Mouse (Mus musculus) heart, embryonic 12.5 days (tissue): Measurements from ENCODE around the gene Bub1b. TPM values are rescaled to one million over a fixed set of nuclear protein-coding genes. Genes with fewer than 3 reads are reported as not detected.

ENCODE experiments used
- ATAC-seq: fragments of 200-750 bp; cut with Nextera tagmentation; 2 replicates; pipeline ENCODE4 v1.8.0; 2017; ENCODE audit warnings: moderate TSS enrichment, moderate library complexity; ENCODE audit not compliant: insufficient number of reproducible peaks, low FRiP score
- H3K27ac ChIP-seq: fragments of 300-500 bp; sonication (generic); 2 replicates; pipeline ENCODE4 v1.5.1; 2016; ENCODE audit warnings: mild to moderate bottlenecking, moderate library complexity; ENCODE audit not compliant: poor library complexity, severe bottlenecking
- H3K27me3 ChIP-seq: fragments of 300-500 bp; sonication (generic); replicated peaks from 2 replicates; pipeline ENCODE4 v1.6.1; 2016; ENCODE audit warnings: mild to moderate bottlenecking, moderate library complexity
- H3K36me3 ChIP-seq: fragments of 300-500 bp; sonication (generic); 2 replicates; pipeline ENCODE4 v1.6.1; 2016; ENCODE audit warnings: mild to moderate bottlenecking, moderate library complexity
- H3K4me1 ChIP-seq: fragments of 300-500 bp; sonication (generic); replicated peaks from 2 replicates; pipeline ENCODE4 v1.6.1; 2016; ENCODE audit warnings: mild to moderate bottlenecking
- H3K4me2 ChIP-seq: fragments of 300-500 bp; sonication (generic); 2 replicates; pipeline ENCODE4 v1.6.1; 2016; ENCODE audit warnings: mild to moderate bottlenecking, moderate library complexity
- H3K4me3 ChIP-seq: fragments of 300-500 bp; sonication (generic); 2 replicates; pipeline ENCODE4 v1.5.1; 2016; ENCODE audit warnings: mild to moderate bottlenecking
- H3K9ac ChIP-seq: fragments of 300-500 bp; sonication (generic); 2 replicates; pipeline ENCODE4 v1.6.1; 2016; ENCODE audit warnings: mild to moderate bottlenecking, moderate library complexity
- H3K9me3 ChIP-seq: fragments of 300-500 bp; sonication (generic); replicated peaks from 2 replicates; pipeline ENCODE4 v1.6.1; 2016; ENCODE audit warnings: mild to moderate bottlenecking, moderate library complexity
- WGBS: fragments of 180-500 bp; shearing (Covaris S2); methylation state at CpG from one replicate; pipeline ENCODE4 v1.1.7; 2016; 5-methylcytosine and 5-hydroxymethylcytosine counted together
- polyA plus RNA-seq: library from polyadenylated mRNA; unstranded; fragments of >200 nt; fragmentation: Nextera tagmentation; extraction: Ambion mirVana; gene quantifications from 2 replicates; pipeline ENCODE4 v1.2.1, GENCODE M21; 2016

Bub1b gene
- polyA plus RNA-seq, 1 experiment from 2014 or later, result 86.9 TPM

- H3K4me1 ChIP-seq, result peaks cover 11% of the 10 kb centered on the region
- H3K4me3 ChIP-seq, result no peak overlapping the region
- peaks cover 32% of the 10 kb centered on the region for H3K27me3 ChIP-seq
- H3K9me3 ChIP-seq, result no peaks in the 10 kb centered on the region
- H3K9ac ChIP-seq, result no peak overlapping the region
- H3K36me3 ChIP-seq, result no peaks in the 10 kb centered on the region
- no peak overlapping the region for H3K27ac ChIP-seq
- no peak overlapping the region for H3K4me2 ChIP-seq
- ATAC-seq, result no peak
- WGBS, result 68% methylated on average over 4 of the region's 4 CpGs
Measured at GRCm38 (mm10) chr2:118685088-118685487, 87.1 kb downstream of the Bub1b start.

- 64% methylated on average over 8 of the region's 8 CpGs for WGBS
- H3K9ac ChIP-seq, result no peak overlapping the region
- no peak overlapping the region for H3K27ac ChIP-seq
- peaks cover 11% of the 10 kb centered on the region for H3K4me1 ChIP-seq
- H3K9me3 ChIP-seq, result no peaks in the 10 kb centered on the region
- H3K27me3 ChIP-seq, result peaks cover 35% of the 10 kb centered on the region
- no peak overlapping the region for H3K4me2 ChIP-seq
- no peaks in the 10 kb centered on the region for H3K36me3 ChIP-seq
- no peak for ATAC-seq
- no peak overlapping the region for H3K4me3 ChIP-seq
Measured at GRCm38 (mm10) chr2:118686693-118687092, 88.7 kb downstream of the Bub1b start.

- H3K36me3 ChIP-seq, result no peaks in the 10 kb centered on the region
- H3K9me3 ChIP-seq, result no peaks in the 10 kb centered on the region
- no peak overlapping the region for H3K9ac ChIP-seq
- H3K4me1 ChIP-seq, result peaks cover 4% of the 10 kb centered on the region
- 93% methylated on average over 3 of the region's 3 CpGs for WGBS
- peaks cover 45% of the 10 kb centered on the region for H3K27me3 ChIP-seq
- no peak for ATAC-seq
- H3K27ac ChIP-seq, result no peak overlapping the region
- H3K4me3 ChIP-seq, result no peak overlapping the region
- no peak overlapping the region for H3K4me2 ChIP-seq
Measured at GRCm38 (mm10) chr2:118687791-118688190, 89.8 kb downstream of the Bub1b start.

GRCm38 (mm10) chr2:118689875-118690274 is 91.9 kb downstream of the Bub1b start:
- Histone ChIP-seq H3K4me2 (no peak overlapping the region), H3K27me3 (peaks cover 64% of the 10 kb centered on the region), H3K36me3 (no peaks in the 10 kb centered on the region), H3K4me1 (no peaks in the 10 kb centered on the region), H3K27ac (no peak overlapping the region), H3K9ac (no peak overlapping the region), H3K9me3 (no peaks in the 10 kb centered on the region), H3K4me3 (no peak overlapping the region)
- ATAC-seq, result no peak
- 71% methylated on average over 10 of the region's 10 CpGs for WGBS

Other genes with a start within 250 kb of the Bub1b start
- 0.06 and 0.08 TPM in 2 replicates for gene Gpr176, start 224.8 kb upstream of the Bub1b start, polyA plus RNA-seq
- gene Eif2ak4, start 209.6 kb upstream of the Bub1b start, polyA plus RNA-seq, result 9.5 and 9.8 TPM in 2 replicates
- gene Srp14, start 118.5 kb upstream of the Bub1b start, polyA plus RNA-seq, result 191 and 198 TPM in 2 replicates
- 2.0 and 2.7 TPM in 2 replicates for gene Bmf, start 48.5 kb upstream of the Bub1b start, polyA plus RNA-seq
- gene Pak6, start 65.1 kb downstream of the Bub1b start, polyA plus RNA-seq, result 4.6 and 5.8 TPM in 2 replicates
- gene Ankrd63, start 105.8 kb downstream of the Bub1b start, polyA plus RNA-seq, result 1.2 and 1.4 TPM in 2 replicates
- gene Plcb2, start 130.2 kb downstream of the Bub1b start, polyA plus RNA-seq, result 1.4 and 1.5 TPM in 2 replicates
- gene Inafm2, start 147.5 kb downstream of the Bub1b start, polyA plus RNA-seq, result 33.8 and 37.3 TPM in 2 replicates
- 2.7 and 3.6 TPM in 2 replicates for gene Ccdc9b, start 164.4 kb downstream of the Bub1b start, polyA plus RNA-seq
- not detected in 2 replicates for gene Phgr1, start 174.6 kb downstream of the Bub1b start, polyA plus RNA-seq
- 0.10 and 0.23 TPM in 2 replicates for gene Disp2, start 181.5 kb downstream of the Bub1b start, polyA plus RNA-seq
- gene Knstrn, start 215.8 kb downstream of the Bub1b start, polyA plus RNA-seq, result 109 and 115 TPM in 2 replicates